Mouse (Mus musculus) forebrain, embryonic 14.5 days (tissue): ENCODE results near the gene Lias. TPM values are rescaled to one million over a fixed set of nuclear protein-coding genes. Genes with fewer than 3 reads are reported as not detected.

Experiments used
- ATAC-seq: fragments of 200-750 bp; cut with Nextera tagmentation; 2 replicates; pipeline ENCODE4 v1.8.0; 2017; ENCODE audit warnings: mild to moderate bottlenecking, moderate library complexity
- DNase-seq: peaks from one replicate; pipeline ENCODE4 v3.0.0-alpha.2; 2015; ENCODE audit warnings: low spot score
- H3K27ac ChIP-seq: fragments of 300-500 bp; sonication (generic); 2 replicates; pipeline ENCODE4 v1.5.1; 2014; ENCODE audit warnings: low read depth, mild to moderate bottlenecking, control low read depth, low read length, moderate library complexity
- H3K27me3 ChIP-seq: fragments of 300-500 bp; sonication (generic); replicated peaks from 2 replicates; pipeline ENCODE4 v1.6.1; 2014; ENCODE audit warnings: low read length, control low read depth, mixed read lengths; ENCODE audit not compliant: control insufficient read depth, insufficient read depth
- H3K36me3 ChIP-seq: fragments of 300-500 bp; sonication (generic); 2 replicates; pipeline ENCODE4 v1.6.1; 2014; ENCODE audit warnings: low read length, control low read depth; ENCODE audit not compliant: control insufficient read depth, insufficient read depth
- H3K4me1 ChIP-seq: fragments of 300-500 bp; sonication (generic); 2 replicates; pipeline ENCODE4 v1.6.1; 2014; ENCODE audit warnings: antibody characterized with exemption, low read length, control low read depth; ENCODE audit not compliant: control insufficient read depth, insufficient read depth
- H3K4me2 ChIP-seq: fragments of 300-500 bp; sonication (generic); 2 replicates; pipeline ENCODE4 v1.6.1; 2014; ENCODE audit warnings: mild to moderate bottlenecking, control low read depth, low read length
- H3K4me3 ChIP-seq: fragments of 300-500 bp; sonication (generic); 2 replicates; pipeline ENCODE4 v1.5.1; 2014; ENCODE audit warnings: low read depth, low read length, control low read depth
- H3K9ac ChIP-seq: fragments of 300-500 bp; sonication (generic); 2 replicates; pipeline ENCODE4 v1.6.1; 2014; ENCODE audit warnings: mild to moderate bottlenecking, low read length, control low read depth, moderate library complexity
- H3K9me3 ChIP-seq: fragments of 300-500 bp; sonication (generic); replicated peaks from 2 replicates; pipeline ENCODE4 v1.6.1; 2016; ENCODE audit warnings: low read length, control low read depth, mixed read lengths; ENCODE audit not compliant: control insufficient read depth
- WGBS: fragments of 180-500 bp; shearing (Covaris S2); extraction: QIAGEN DNeasy Blood & Tissue Kit; methylation state at CpG from one replicate; pipeline ENCODE4 v1.1.7; 2014; 5-methylcytosine and 5-hydroxymethylcytosine counted together
- polyA plus RNA-seq: library from polyadenylated mRNA; unstranded; fragments of >200 nt; fragmentation: Nextera tagmentation; extraction: Ambion mirVana; gene quantifications from 2 replicates; pipeline ENCODE4 v1.2.1, GENCODE M21; 2014

The Lias gene
- polyA plus RNA-seq, 1 experiment from 2014 or later = 72.3 TPM

DNA sequence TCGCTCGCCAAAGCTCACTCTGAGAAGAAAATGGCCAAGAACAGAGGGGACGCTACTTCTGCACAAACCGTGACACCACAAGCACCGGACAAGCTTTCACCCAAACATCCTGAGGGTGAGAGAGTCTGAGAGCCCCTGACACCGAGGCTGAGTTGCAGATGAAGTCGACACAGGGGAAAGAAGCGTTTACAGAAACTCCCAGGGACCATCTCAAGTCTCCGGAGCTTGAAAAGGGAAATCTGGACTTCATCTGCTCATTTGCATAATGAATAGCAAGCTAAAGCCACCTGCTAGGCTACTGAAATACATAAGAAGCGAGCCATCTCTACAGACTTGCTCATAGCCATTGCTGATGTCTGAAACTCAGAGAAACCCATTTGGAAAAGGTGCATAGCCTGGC is 27.8 kb downstream of the Lias start:
- 63% methylated on average over 10 of the region's 10 CpGs for WGBS
- DNase-seq = no peak
- Histone ChIP-seq H3K9ac (no peak overlapping the region), H3K4me3 (no peak overlapping the region), H3K27ac (no peak overlapping the region), H3K4me1 (no peaks in the 10 kb centered on the region), H3K27me3 (no peaks in the 10 kb centered on the region), H3K36me3 (peaks cover 76% of the 10 kb centered on the region), H3K4me2 (no peak overlapping the region), H3K9me3 (no peaks in the 10 kb centered on the region)
- no peak for ATAC-seq

DNA sequence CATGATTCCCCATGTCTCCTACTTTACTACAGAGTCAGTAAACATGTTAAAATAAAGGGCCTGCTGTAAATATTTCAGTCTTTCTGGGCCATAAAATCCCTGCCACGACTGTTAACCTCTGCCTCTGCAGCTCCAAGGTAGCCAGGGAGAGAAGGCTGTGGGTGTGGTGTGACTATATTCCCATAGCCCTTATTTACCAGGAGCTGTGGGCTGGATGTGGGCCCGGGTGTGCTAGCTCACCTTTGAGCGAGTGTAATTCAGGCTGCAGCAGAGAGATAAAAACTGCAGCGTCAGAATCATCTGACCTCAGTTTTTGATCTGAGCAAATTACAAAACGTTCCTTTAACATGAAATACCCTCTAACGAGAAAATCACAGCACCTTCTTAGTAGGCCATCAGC is 29.5 kb downstream of the Lias start:
- H3K27ac ChIP-seq = no peak overlapping the region
- H3K9ac ChIP-seq = no peak overlapping the region
- no peak for DNase-seq
- H3K4me2 ChIP-seq = no peak overlapping the region
- no peak overlapping the region for H3K4me3 ChIP-seq
- WGBS = 71% methylated on average over 6 of the region's 6 CpGs
- ATAC-seq = no peak
- no peaks in the 10 kb centered on the region for H3K27me3 ChIP-seq
- H3K4me1 ChIP-seq = no peaks in the 10 kb centered on the region
- H3K36me3 ChIP-seq = peaks cover 78% of the 10 kb centered on the region
- H3K9me3 ChIP-seq = no peaks in the 10 kb centered on the region

DNA sequence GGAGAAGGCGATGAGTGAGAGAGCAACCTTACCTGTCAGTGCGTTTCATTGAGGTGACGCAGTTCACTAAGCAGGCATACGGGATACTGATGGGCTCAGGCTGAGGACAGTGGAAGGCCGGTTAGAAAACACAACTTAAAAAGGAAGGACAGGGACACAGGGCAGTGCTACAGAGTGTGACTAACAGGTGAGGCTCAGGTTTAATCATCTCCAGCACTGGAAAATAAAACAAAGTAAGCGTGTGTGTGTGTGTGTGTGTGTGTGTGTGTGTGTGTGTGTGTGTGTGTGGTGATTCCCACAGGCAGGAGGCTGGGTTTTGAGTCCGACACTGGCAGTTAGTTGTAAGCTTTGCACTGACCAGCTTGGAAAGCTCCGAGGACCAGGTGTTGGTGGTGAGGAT is 31.5 kb downstream of the Lias start:
- H3K27ac ChIP-seq = no peak overlapping the region
- no peak overlapping the region for H3K9ac ChIP-seq
- DNase-seq = no peak
- no peak overlapping the region for H3K4me2 ChIP-seq
- no peaks in the 10 kb centered on the region for H3K4me1 ChIP-seq
- ATAC-seq = no peak
- peaks cover 80% of the 10 kb centered on the region for H3K36me3 ChIP-seq
- no peak overlapping the region for H3K4me3 ChIP-seq
- WGBS = 94% methylated on average over 8 of the region's 8 CpGs
- no peaks in the 10 kb centered on the region for H3K9me3 ChIP-seq
- no peaks in the 10 kb centered on the region for H3K27me3 ChIP-seq

DNA sequence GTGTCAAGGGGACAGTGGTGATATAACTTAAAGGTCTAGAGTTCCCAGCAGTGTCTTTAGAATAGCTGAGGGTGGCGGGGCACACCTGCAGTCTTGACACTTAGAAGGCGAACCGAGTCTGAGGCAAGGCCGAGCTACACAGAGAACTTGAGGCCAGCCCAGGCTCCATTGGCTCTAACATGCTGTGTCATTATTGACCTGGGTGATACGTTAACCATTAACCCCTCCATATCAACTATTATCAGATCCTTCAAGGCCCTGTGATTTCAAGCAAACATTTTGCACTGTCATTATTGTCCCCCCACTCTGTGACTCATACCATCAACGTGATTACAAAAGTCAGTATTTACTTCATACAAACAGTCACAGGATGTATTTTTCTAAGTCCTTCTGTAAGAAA is 32.9 kb downstream of the Lias start:
- no peak overlapping the region for H3K27ac ChIP-seq
- no peak overlapping the region for H3K4me3 ChIP-seq
- peaks cover 75% of the 10 kb centered on the region for H3K36me3 ChIP-seq
- H3K9me3 ChIP-seq = no peaks in the 10 kb centered on the region
- no peak for ATAC-seq
- no peak overlapping the region for H3K9ac ChIP-seq
- no peak for DNase-seq
- 90% methylated on average over 6 of the region's 6 CpGs for WGBS
- no peaks in the 10 kb centered on the region for H3K27me3 ChIP-seq
- no peaks in the 10 kb centered on the region for H3K4me1 ChIP-seq
- H3K4me2 ChIP-seq = no peak overlapping the region

DNA sequence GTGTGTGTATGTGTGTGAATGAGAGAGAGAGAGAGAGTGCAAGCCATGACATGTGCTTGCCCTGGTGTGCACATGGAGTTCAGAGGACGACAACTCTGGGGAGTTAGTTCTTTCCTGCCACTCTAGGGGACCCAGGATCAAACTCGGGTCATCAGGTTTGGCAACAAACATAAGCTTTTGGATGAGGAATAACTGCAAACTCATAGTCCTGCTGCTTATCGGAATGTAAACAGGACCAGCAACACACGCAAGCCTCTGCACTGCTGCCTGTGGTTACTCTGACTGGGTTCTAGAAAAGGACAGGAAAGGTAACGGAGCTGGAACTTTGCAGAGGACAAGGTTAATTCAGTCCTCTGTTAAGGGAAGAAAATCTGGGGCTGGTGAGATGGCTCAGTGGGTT is 34.0 kb downstream of the Lias start:
- ATAC-seq (no peak), DNase-seq (no peak)
- WGBS = 91% methylated on average over 5 of the region's 5 CpGs
- Histone ChIP-seq H3K27ac (no peak overlapping the region), H3K36me3 (peaks cover 68% of the 10 kb centered on the region), H3K4me2 (no peak overlapping the region), H3K27me3 (no peaks in the 10 kb centered on the region), H3K4me1 (no peaks in the 10 kb centered on the region), H3K9ac (no peak overlapping the region), H3K4me3 (no peak overlapping the region), H3K9me3 (no peaks in the 10 kb centered on the region)

DNA sequence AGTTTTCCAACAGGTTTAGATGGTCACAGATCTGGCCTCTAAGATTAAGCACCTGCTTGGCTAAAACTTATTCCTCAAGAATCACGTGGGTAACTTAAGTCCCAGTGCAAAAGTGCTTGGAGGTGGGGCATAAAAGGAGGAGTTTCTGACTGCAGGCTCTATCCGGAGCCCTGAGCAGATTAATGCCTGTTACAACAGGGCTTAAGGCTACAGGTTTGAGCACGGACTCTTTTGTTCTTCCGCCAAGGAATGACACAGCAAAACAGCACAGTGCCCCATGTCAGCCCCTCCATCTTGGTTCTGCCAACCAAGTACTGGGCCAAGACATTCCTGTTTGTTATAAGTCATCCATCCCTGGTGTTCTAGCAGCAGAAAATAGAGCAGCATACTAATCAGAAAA is 37.0 kb downstream of the Lias start:
- WGBS = 27% methylated on average over 4 of the region's 4 CpGs
- Histone ChIP-seq H3K4me3 (no peak overlapping the region), H3K4me1 (no peaks in the 10 kb centered on the region), H3K27me3 (no peaks in the 10 kb centered on the region), H3K9ac (no peak overlapping the region), H3K27ac (no peak overlapping the region), H3K9me3 (no peaks in the 10 kb centered on the region), H3K4me2 (no peak overlapping the region), H3K36me3 (peaks cover 38% of the 10 kb centered on the region)
- ATAC-seq (no peak), DNase-seq (no peak)

DNA sequence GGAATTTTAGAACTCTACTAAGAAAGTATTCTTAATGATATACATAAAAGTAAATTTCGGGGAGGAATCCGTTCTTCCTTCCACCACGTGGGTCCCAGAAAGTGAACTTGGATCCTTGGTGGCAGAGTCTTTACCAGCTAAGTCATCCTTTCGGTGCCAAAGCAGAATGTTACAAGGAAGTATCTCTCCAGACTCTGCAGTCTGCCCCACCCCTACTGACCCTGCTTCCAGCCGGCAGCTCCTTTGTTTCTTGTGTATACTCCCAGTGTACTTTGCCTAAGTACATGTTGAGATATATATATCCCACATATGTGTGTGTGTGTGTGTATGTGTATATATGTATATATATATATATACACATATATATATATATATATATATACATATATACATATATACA is 38.1 kb downstream of the Lias start:
- no peaks in the 10 kb centered on the region for H3K27me3 ChIP-seq
- no peak overlapping the region for H3K27ac ChIP-seq
- ATAC-seq (no peak), DNase-seq (no peak)
- H3K9ac ChIP-seq = no peak overlapping the region
- no peaks in the 10 kb centered on the region for H3K9me3 ChIP-seq
- WGBS = 94% methylated on average over 5 of the region's 5 CpGs
- H3K4me2 ChIP-seq = no peak overlapping the region
- peaks cover 4% of the 10 kb centered on the region for H3K4me1 ChIP-seq
- H3K4me3 ChIP-seq = no peak overlapping the region
- peaks cover 28% of the 10 kb centered on the region for H3K36me3 ChIP-seq

DNA sequence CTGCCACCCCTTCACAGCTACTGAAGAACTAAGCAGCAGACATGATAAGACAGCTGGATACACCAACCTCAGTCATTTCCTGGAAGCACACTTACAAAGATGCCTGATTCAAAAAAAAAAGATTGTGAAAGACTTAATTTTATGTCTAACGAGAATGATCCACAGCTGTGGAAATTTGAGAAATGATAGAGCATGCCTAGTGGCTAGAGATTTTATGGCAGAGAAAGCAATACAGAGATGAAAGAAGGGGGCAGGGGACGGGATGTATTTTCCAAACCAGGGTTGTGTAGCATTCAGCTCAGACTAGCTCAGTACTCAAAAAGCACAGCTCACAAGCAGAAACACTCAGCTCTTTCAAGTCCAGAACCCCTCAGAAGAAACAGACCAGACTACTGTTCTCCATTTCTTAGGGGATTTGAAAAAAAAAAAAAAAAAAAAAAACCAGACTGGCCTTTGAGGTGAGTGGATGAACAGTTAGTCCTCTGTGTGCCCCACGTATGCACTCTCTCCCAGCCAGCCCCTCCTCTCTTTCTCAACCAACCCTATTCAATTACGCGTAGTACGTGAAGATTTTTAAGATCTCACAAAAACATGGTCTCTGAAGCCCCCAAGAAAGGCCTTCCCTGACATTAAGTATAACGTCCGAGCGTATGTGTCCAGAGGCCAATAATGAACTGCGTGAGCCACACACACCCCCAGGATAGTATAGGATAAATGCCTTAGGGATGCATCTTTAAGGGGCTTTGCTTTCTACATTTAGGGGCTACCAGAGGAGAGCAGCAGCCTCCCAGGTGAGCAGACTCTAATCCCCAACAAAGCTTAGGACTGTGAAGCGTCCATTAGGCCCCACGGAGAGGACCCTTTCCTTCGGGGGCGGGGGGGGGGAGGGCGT is 43.4 kb downstream of the Lias start:
- H3K27me3 ChIP-seq = no peaks in the 10 kb centered on the region
- ATAC-seq (peak; percentile 8; the same call in 1 of the 2 replicates), DNase-seq (peak; percentile 47)
- WGBS = 3% methylated on average over 15 of the region's 15 CpGs
- no peaks in the 10 kb centered on the region for H3K9me3 ChIP-seq
- peak overlapping the region; percentile 77 for H3K9ac ChIP-seq
- H3K36me3 ChIP-seq = no peaks in the 10 kb centered on the region
- H3K4me3 ChIP-seq = peak overlapping the region; percentile 72
- H3K27ac ChIP-seq = peak overlapping the region; percentile 70
- peaks cover 4% of the 10 kb centered on the region for H3K4me1 ChIP-seq
- peak overlapping the region; percentile 63 for H3K4me2 ChIP-seq

DNA sequence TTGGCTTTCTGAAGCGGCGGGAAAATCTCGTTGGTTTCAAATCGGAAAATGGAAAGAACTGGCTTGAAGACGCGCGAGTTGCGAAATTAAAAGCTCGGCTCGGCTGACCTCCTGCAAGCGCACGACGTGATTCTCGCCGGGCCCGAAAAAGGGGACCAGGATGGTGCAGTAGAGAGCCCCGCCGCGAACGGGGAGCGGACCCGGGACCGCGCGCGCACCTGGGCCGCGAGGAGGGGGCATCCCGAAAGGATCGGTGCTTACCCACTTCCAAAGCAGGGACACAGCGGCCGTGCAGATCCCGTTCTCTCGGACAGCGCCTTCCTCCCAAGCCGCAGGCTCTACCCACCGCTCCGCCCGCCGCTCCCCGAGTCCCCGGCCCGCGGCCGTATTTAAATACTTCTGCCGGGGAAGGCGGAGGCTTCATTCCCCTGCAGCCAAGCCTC is 44.1 kb downstream of the Lias start:
- Histone ChIP-seq H3K9me3 (no peaks in the 10 kb centered on the region), H3K4me2 (peak overlapping the region; percentile 63), H3K36me3 (no peaks in the 10 kb centered on the region), H3K27ac (peak overlapping the region; percentile 70), H3K27me3 (no peaks in the 10 kb centered on the region), H3K4me1 (peaks cover 4% of the 10 kb centered on the region), H3K4me3 (peak overlapping the region; percentile 72), H3K9ac (peak overlapping the region; percentile 77)
- ATAC-seq = no peak; the same call in 1 of the 2 replicates
- WGBS = under 1% methylated on average over 41 of the region's 47 CpGs
- DNase-seq = no peak
